In the genomic region with DNA sequence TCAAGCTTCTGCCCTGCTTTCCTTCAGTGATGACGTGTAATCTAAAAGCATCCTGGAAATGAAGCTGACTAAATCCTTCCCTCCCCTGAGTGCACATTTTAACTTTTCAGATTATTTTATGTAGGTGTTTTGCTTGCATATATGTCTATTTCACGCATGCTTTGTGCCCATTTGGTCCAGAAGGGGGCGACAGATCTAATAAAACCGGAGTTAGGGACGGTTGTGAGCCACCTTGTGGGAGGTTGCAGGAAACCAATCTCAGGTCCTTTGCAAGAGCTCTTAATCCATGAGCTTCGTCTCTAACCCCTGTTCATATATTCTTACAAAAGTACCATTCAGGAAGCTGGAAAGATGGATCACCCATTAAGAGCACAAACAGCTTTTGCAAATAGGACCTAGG, we compare ENCODE assay signal across 9 mouse cellular contexts. TPM values are rescaled to one million over a fixed set of nuclear protein-coding genes. Genes with fewer than 3 reads are reported as not detected.
DNase-seq lines count a peak whose midpoint lies in the region; ATAC-seq and TF ChIP-seq lines count a peak whose summit lies in the region.
"Had no signal": no experiment of that assay in that cellular context is flagged by ENCODE, and none has a peak within 500 bp of the region (broad histone marks: within the 10 kb centered on the region; RNA-seq: fewer than 3 reads in every experiment).

No protein-coding gene starts in this region.

- no peaks in the 10 kb centered on the region; the same call in 1 of the 2 replicates for H3K27me3 ChIP-seq in forebrain, embryonic 11.5 days (ENCODE audit: control insufficient read depth, insufficient read depth, low read length)
- H3K27me3 ChIP-seq in forebrain, embryonic 15.5 days: no peaks in the 10 kb centered on the region
- peaks cover 12% of the 10 kb centered on the region for H3K27me3 ChIP-seq in midbrain, embryonic 10.5 days (ENCODE audit: low read depth, poor library complexity, severe bottlenecking)
- peaks cover 10% of the 10 kb centered on the region; the same call in 1 of the 2 replicates for H3K27me3 ChIP-seq in midbrain, embryonic 13.5 days
- no peaks in the 10 kb centered on the region for H3K27me3 ChIP-seq in hindbrain, postnatal 0 days (ENCODE audit: insufficient read depth, low read length)

- H3K27ac ChIP-seq in forebrain, embryonic 11.5 days (ENCODE audit: low read depth, low read length): no peak overlapping the region
- no peak overlapping the region for H3K27ac ChIP-seq in forebrain, embryonic 15.5 days (replicated peaks)
- H3K27ac ChIP-seq in midbrain, embryonic 10.5 days (replicated peaks): no peak overlapping the region
- no peak overlapping the region for H3K27ac ChIP-seq in midbrain, embryonic 13.5 days
- no peak overlapping the region for H3K27ac ChIP-seq in hindbrain, postnatal 0 days

- 27% methylated on average over 6 of the region's 6 CpGs for WGBS in forebrain, embryonic 11.5 days
- 25% methylated on average over 6 of the region's 6 CpGs for WGBS in forebrain, embryonic 15.5 days
- WGBS in midbrain, embryonic 10.5 days: 29% methylated on average over 6 of the region's 6 CpGs
- WGBS in midbrain, embryonic 13.5 days: 30% methylated on average over 6 of the region's 6 CpGs
- 28% methylated on average over 6 of the region's 6 CpGs for WGBS in hindbrain, postnatal 0 days

- H3K4me1 ChIP-seq in forebrain, embryonic 11.5 days (replicated peaks; ENCODE audit: control insufficient read depth, insufficient read depth, low read length): no peaks in the 10 kb centered on the region
- peaks cover 7% of the 10 kb centered on the region for H3K4me1 ChIP-seq in forebrain, embryonic 15.5 days
- peaks cover 7% of the 10 kb centered on the region for H3K4me1 ChIP-seq in midbrain, embryonic 10.5 days
- H3K4me1 ChIP-seq in midbrain, embryonic 13.5 days (replicated peaks): 0 out of 2 replicates have a peak, but pooled peaks cover 3% of the 10 kb centered on the region
- no peaks in the 10 kb centered on the region for H3K4me1 ChIP-seq in hindbrain, postnatal 0 days (ENCODE audit: insufficient read depth, low read length)

- H3K9ac ChIP-seq in forebrain, embryonic 11.5 days (ENCODE audit: low read length): no peak overlapping the region
- no peak overlapping the region for H3K9ac ChIP-seq in forebrain, embryonic 15.5 days (replicated peaks)
- no peak overlapping the region for H3K9ac ChIP-seq in midbrain, embryonic 13.5 days (replicated peaks)
- H3K9ac ChIP-seq in hindbrain, postnatal 0 days (replicated peaks; ENCODE audit: low read length): no peak overlapping the region

- peak; percentile 77 for DNase-seq in forebrain, embryonic 11.5 days (ENCODE audit: low spot score)
- peak; percentile 43 for DNase-seq in midbrain, embryonic 10.5 days (ENCODE audit: low spot score)
- peak; percentile 20 for DNase-seq in adrenal gland, postnatal 25 days
- peak; percentile 86 for DNase-seq in hindbrain, postnatal 0 days (ENCODE audit: low spot score)
- DNase-seq in retina, embryonic 14.5 days (ENCODE audit: low spot score): peak; percentile 74
- no peak for DNase-seq in cerebellum, adult 9-11 months

- no peak overlapping the region for H3K4me2 ChIP-seq in forebrain, embryonic 11.5 days (ENCODE audit: low read depth, low read length, severe bottlenecking)
- H3K4me2 ChIP-seq in forebrain, embryonic 15.5 days (replicated peaks): no peak overlapping the region
- no peak overlapping the region for H3K4me2 ChIP-seq in midbrain, embryonic 13.5 days (replicated peaks)
- H3K4me2 ChIP-seq in hindbrain, postnatal 0 days (ENCODE audit: low read depth, low read length): no peak overlapping the region

- H3K4me3 ChIP-seq in forebrain, embryonic 11.5 days (ENCODE audit: low read depth, low read length): no peak overlapping the region
- no peak overlapping the region for H3K4me3 ChIP-seq in forebrain, embryonic 15.5 days
- no peak overlapping the region for H3K4me3 ChIP-seq in midbrain, embryonic 10.5 days
- H3K4me3 ChIP-seq in midbrain, embryonic 13.5 days (replicated peaks): no peak overlapping the region
- H3K4me3 ChIP-seq in hindbrain, postnatal 0 days (ENCODE audit: low read length): no peak overlapping the region

- no peak for ATAC-seq in forebrain, embryonic 11.5 days (replicated peaks; ENCODE audit: low FRiP score)
- ATAC-seq in forebrain, embryonic 15.5 days (replicated peaks): no peak
- ATAC-seq in midbrain, embryonic 13.5 days: no peak
- no peak for ATAC-seq in hindbrain, postnatal 0 days

- no peaks in the 10 kb centered on the region for H3K36me3 ChIP-seq in forebrain, embryonic 11.5 days (ENCODE audit: control insufficient read depth, insufficient read depth, low read length)
- no peaks in the 10 kb centered on the region for H3K36me3 ChIP-seq in forebrain, embryonic 15.5 days
- no peaks in the 10 kb centered on the region for H3K36me3 ChIP-seq in midbrain, embryonic 10.5 days
- H3K36me3 ChIP-seq in midbrain, embryonic 13.5 days: no peaks in the 10 kb centered on the region
- no peaks in the 10 kb centered on the region for H3K36me3 ChIP-seq in hindbrain, postnatal 0 days (ENCODE audit: insufficient read depth, low read length)

- peak; percentile 81 for TF ChIP-seq CTCF in hindbrain, postnatal 0 days (IDR thresholded peaks at IDR 0.05; ENCODE audit: low read depth)

- no peaks in the 10 kb centered on the region for H3K9me3 ChIP-seq in forebrain, embryonic 11.5 days (ENCODE audit: control insufficient read depth, low read length)
- no peaks in the 10 kb centered on the region for H3K9me3 ChIP-seq in forebrain, embryonic 15.5 days
- no peaks in the 10 kb centered on the region for H3K9me3 ChIP-seq in midbrain, embryonic 10.5 days (replicated peaks)
- no peaks in the 10 kb centered on the region for H3K9me3 ChIP-seq in midbrain, embryonic 13.5 days
- no peaks in the 10 kb centered on the region for H3K9me3 ChIP-seq in hindbrain, postnatal 0 days (ENCODE audit: low read length)

RNA-seq across cellular contexts. Expression of a gene that starts 1.6 kb away (rescaled TPM):
- polyA plus RNA-seq in forebrain, embryonic 11.5 days (2014; fragmentation: Nextera tagmentation; extraction: Ambion mirVana): 0.39 and 0.68 TPM in 2 replicates
- 0.31 and 0.62 TPM in 2 replicates for polyA plus RNA-seq in forebrain, embryonic 15.5 days (2015; fragmentation: Nextera tagmentation; extraction: Ambion mirVana)
- 0.21 and 0.27 TPM in 2 replicates for polyA plus RNA-seq in midbrain, embryonic 10.5 days (2016; fragmentation: Nextera tagmentation; extraction: Ambion mirVana)
- 0.17 and 0.28 TPM in 2 replicates for polyA plus RNA-seq in midbrain, embryonic 13.5 days (2015; fragmentation: Nextera tagmentation; extraction: Ambion mirVana)
- not detected in 2 replicates for total RNA-seq in adrenal gland, postnatal 25 days (2021)
- 0.37 TPM in 1 of 2 replicates, not detected in the other for total RNA-seq in hindbrain, postnatal 0 days (2014; rRNA removed)
- polyA plus RNA-seq in hindbrain, postnatal 0 days (2015; fragmentation: Nextera tagmentation; extraction: Ambion mirVana): 0.13 TPM in 1 of 2 replicates, not detected in the other
- total RNA-seq: left cerebral cortex, adult 18-20 months had no signal

RNA-seq across cellular contexts. Expression of a gene that starts 25.0 kb away (rescaled TPM):
- polyA plus RNA-seq in forebrain, embryonic 11.5 days (2014; fragmentation: Nextera tagmentation; extraction: Ambion mirVana): not detected in 2 replicates
- polyA plus RNA-seq in forebrain, embryonic 15.5 days (2015; fragmentation: Nextera tagmentation; extraction: Ambion mirVana): 0.17 TPM in 1 of 2 replicates, not detected in the other
- 0.12 TPM in 1 of 2 replicates, not detected in the other for polyA plus RNA-seq in midbrain, embryonic 10.5 days (2016; fragmentation: Nextera tagmentation; extraction: Ambion mirVana)
- 0.09 TPM in 1 of 2 replicates, not detected in the other for polyA plus RNA-seq in midbrain, embryonic 13.5 days (2015; fragmentation: Nextera tagmentation; extraction: Ambion mirVana)
- 1.1 and 1.4 TPM in 2 replicates for total RNA-seq in adrenal gland, postnatal 25 days (2021)
- 0.18 and 0.63 TPM in 2 replicates for total RNA-seq in hindbrain, postnatal 0 days (2014; rRNA removed)
- 0.16 and 0.26 TPM in 2 replicates for polyA plus RNA-seq in hindbrain, postnatal 0 days (2015; fragmentation: Nextera tagmentation; extraction: Ambion mirVana)
- total RNA-seq: left cerebral cortex, adult 18-20 months had no signal

RNA-seq across cellular contexts. Expression of a gene that starts 37.9 kb away (rescaled TPM):
- 7.1 and 7.9 TPM in 2 replicates for polyA plus RNA-seq in forebrain, embryonic 11.5 days (2014; fragmentation: Nextera tagmentation; extraction: Ambion mirVana)
- polyA plus RNA-seq in forebrain, embryonic 15.5 days (2015; fragmentation: Nextera tagmentation; extraction: Ambion mirVana): 1.2 and 2.4 TPM in 2 replicates
- polyA plus RNA-seq in midbrain, embryonic 10.5 days (2016; fragmentation: Nextera tagmentation; extraction: Ambion mirVana): 3.5 and 5.1 TPM in 2 replicates
- polyA plus RNA-seq in midbrain, embryonic 13.5 days (2015; fragmentation: Nextera tagmentation; extraction: Ambion mirVana): 1.9 and 2.3 TPM in 2 replicates
- 41.3 and 53.3 TPM in 2 replicates for total RNA-seq in adrenal gland, postnatal 25 days (2021)
- 4.0 and 4.1 TPM in 2 replicates for total RNA-seq in hindbrain, postnatal 0 days (2014; rRNA removed)
- polyA plus RNA-seq in hindbrain, postnatal 0 days (2015; fragmentation: Nextera tagmentation; extraction: Ambion mirVana): 1.3 and 2.6 TPM in 2 replicates
